Mouse (Mus musculus) liver, embryonic 14.5 days (tissue): ENCODE measurements around the gene Lgals3.

Source experiments
- CTCF ChIP-seq: IDR thresholded peaks from 2 replicates; pipeline ENCODE4 v1.5.1; 2016; ENCODE audit warnings: antibody characterized with exemption, low read depth, control low read depth
- EP300 ChIP-seq: IDR thresholded peaks from 2 replicates; pipeline ENCODE4 v1.6.1; 2016; ENCODE audit warnings: antibody characterized with exemption, low read depth

- TF ChIP-seq CTCF (no peak), EP300 (no peak)
These were observed 28.0 kb downstream of the Lgals3 start for GRCm38 (mm10) chr14:47395462-47396026.
